Mouse (Mus musculus) lung, postnatal 0 days (tissue): ENCODE data around the gene Alk. TPM values are rescaled to one million over a fixed set of nuclear protein-coding genes. Genes with fewer than 3 reads are reported as not detected.

ENCODE experiments used
- ATAC-seq: fragments of 200-750 bp; cut with Nextera tagmentation; 2 replicates; pipeline ENCODE4 v1.8.0; 2017; ENCODE audit warnings: moderate library complexity
- DNase-seq: peaks from one replicate; pipeline ENCODE4 v3.0.0-alpha.2; 2016; ENCODE audit warnings: low spot score
- H3K27ac ChIP-seq: fragments of 300-500 bp; sonication (generic); 2 replicates; pipeline ENCODE4 v1.5.1; 2014; ENCODE audit warnings: antibody characterized with exemption, mild to moderate bottlenecking, low read length, mixed read lengths
- H3K27me3 ChIP-seq: fragments of 300-500 bp; sonication (generic); replicated peaks from 2 replicates; pipeline ENCODE4 v1.6.1; 2014; ENCODE audit warnings: low read length, mixed read lengths; ENCODE audit not compliant: insufficient read depth
- H3K36me3 ChIP-seq: fragments of 300-500 bp; sonication (generic); 2 replicates; pipeline ENCODE4 v1.6.1; 2014; ENCODE audit warnings: low read length, mixed read lengths; ENCODE audit not compliant: insufficient read depth
- H3K4me1 ChIP-seq: fragments of 300-500 bp; sonication (generic); 2 replicates; pipeline ENCODE4 v1.6.1; 2014; ENCODE audit warnings: antibody characterized with exemption, low read depth, low read length, mixed read lengths; ENCODE audit not compliant: insufficient read depth
- H3K4me2 ChIP-seq: fragments of 300-500 bp; sonication (generic); replicated peaks from 2 replicates; pipeline ENCODE4 v1.6.1; 2014; ENCODE audit warnings: low read depth, mild to moderate bottlenecking, low read length, moderate library complexity, mixed read lengths
- H3K4me3 ChIP-seq: fragments of 300-500 bp; sonication (generic); 2 replicates; pipeline ENCODE4 v1.5.1; 2014; ENCODE audit warnings: low read depth, low read length
- H3K9ac ChIP-seq: fragments of 300-500 bp; sonication (generic); replicated peaks from 2 replicates; pipeline ENCODE4 v1.6.1; 2014; ENCODE audit warnings: low read depth, mild to moderate bottlenecking
- H3K9me3 ChIP-seq: fragments of 300-500 bp; sonication (generic); 2 replicates; pipeline ENCODE4 v1.6.1; 2016; ENCODE audit warnings: low read length, mixed read lengths
- CTCF ChIP-seq: IDR thresholded peaks from 2 replicates; pipeline ENCODE4 v1.5.1; 2016; ENCODE audit warnings: antibody characterized with exemption, mild to moderate bottlenecking
- EP300 ChIP-seq: IDR thresholded peaks from 2 replicates; pipeline ENCODE4 v1.6.1; 2016; ENCODE audit warnings: antibody characterized with exemption, mild to moderate bottlenecking, control low read depth
- WGBS: fragments of 180-500 bp; shearing (Covaris S2); extraction: QIAGEN DNeasy Blood & Tissue Kit; methylation state at CpG from one replicate; pipeline ENCODE4 v1.1.7; 2014; 5-methylcytosine and 5-hydroxymethylcytosine counted together
- polyA plus RNA-seq: library from polyadenylated mRNA; unstranded; fragments of >200 nt; fragmentation: Nextera tagmentation; extraction: Ambion mirVana; gene quantifications from 2 replicates; pipeline ENCODE4 v1.2.1, GENCODE M21; 2015

The Alk gene
- polyA plus RNA-seq, 1 experiment from 2014 or later = not detected

DNA sequence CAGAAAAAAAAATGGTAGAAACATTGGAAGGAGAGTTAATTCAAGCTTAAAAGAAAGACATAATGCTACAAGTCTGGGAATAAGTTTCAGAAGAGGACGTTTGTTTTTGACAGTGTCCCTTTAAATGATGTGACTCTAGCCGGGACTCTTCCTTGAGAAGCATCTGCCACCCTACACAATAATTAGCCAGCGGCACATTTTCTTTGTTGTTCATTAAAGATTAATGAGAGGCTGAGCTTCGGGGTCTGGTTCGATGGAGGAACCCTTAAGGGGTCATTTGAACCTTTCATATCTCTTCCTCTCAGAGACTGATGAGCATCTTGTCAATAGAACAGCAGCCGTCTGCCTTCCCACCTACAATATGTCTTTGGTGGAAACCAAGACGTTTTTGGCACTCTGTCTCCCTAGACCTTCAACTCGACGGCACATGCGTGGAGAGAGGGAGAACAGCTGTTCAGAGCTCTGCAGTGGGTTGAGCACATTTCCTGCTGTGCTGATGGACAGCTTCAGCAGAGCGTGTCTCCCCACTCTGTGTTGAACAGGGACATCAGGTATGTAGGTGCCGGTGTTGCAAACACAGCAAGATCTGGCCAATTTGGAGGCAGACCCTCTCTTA, 528.0 kb downstream of the Alk start:
- TF ChIP-seq EP300 = no peak
- no peak for TF ChIP-seq CTCF

DNA sequence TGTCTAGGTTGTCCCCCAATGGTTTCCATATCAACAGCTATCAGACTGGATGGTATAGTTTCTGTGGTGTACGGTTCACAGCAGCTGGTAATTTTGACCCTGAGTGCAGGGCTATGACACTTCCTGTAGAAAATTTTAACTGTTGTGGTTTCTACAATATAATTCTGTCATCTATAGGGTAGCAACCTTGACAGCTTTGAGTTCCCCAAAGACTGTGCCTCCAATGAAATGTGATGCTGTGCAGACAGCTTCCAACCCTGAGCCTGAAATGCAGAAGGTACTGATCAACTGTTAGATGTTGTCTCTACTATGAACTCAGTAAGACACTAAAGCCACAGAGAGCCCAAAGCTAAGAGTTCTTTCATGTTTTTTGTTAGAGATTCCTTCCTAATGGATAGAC, 532.6 kb downstream of the Alk start:
- Histone ChIP-seq H3K9ac (no peak overlapping the region), H3K4me2 (no peak overlapping the region), H3K36me3 (no peaks in the 10 kb centered on the region), H3K27me3 (no peaks in the 10 kb centered on the region), H3K4me1 (no peaks in the 10 kb centered on the region), H3K27ac (no peak overlapping the region), H3K4me3 (no peak overlapping the region), H3K9me3 (no peaks in the 10 kb centered on the region)
- DNase-seq (no peak), ATAC-seq (no peak)
- no peak for TF ChIP-seq EP300
- TF ChIP-seq CTCF = no peak
- 53% methylated on average over 1 of the region's 1 CpGs for WGBS

More for the DNA sequence above, 528.0 kb downstream of the Alk start:
- no peaks in the 10 kb centered on the region for H3K27me3 ChIP-seq
- peak; percentile 46 for DNase-seq
- H3K9me3 ChIP-seq = no peaks in the 10 kb centered on the region
- H3K9ac ChIP-seq = no peak overlapping the region
- no peak overlapping the region for H3K27ac ChIP-seq
- H3K36me3 ChIP-seq = no peaks in the 10 kb centered on the region
- WGBS = 5% methylated on average over 12 of the region's 12 CpGs
- H3K4me3 ChIP-seq = no peak overlapping the region
- no peak for ATAC-seq
- no peak overlapping the region for H3K4me2 ChIP-seq
- H3K4me1 ChIP-seq = no peaks in the 10 kb centered on the region

DNA sequence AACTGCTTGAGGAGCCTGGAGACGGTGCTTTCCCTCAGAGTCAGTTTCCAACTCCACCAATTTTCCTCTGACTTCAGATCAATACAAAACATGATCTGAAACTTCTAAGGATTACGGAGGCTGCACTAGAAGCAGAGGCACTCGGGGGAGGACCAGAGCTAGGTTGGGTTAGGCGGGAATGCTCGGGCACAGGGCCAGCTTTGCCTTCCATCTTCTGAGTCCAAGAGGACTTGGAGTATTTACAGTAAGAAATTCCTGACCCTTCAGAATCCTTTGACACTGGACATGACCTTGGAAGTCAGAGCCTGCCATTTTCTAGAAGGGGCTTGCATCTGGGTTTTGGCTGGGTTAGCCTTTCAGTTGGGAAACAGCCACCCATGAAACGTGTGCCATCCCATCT, 536.3 kb downstream of the Alk start:
- TF ChIP-seq CTCF = no peak
- TF ChIP-seq EP300 = no peak
- Histone ChIP-seq H3K4me3 (no peak overlapping the region), H3K9ac (no peak overlapping the region), H3K27ac (no peak overlapping the region), H3K4me1 (no peaks in the 10 kb centered on the region), H3K36me3 (no peaks in the 10 kb centered on the region), H3K4me2 (no peak overlapping the region), H3K9me3 (no peaks in the 10 kb centered on the region), H3K27me3 (no peaks in the 10 kb centered on the region)
- WGBS = 27% methylated on average over 6 of the region's 6 CpGs
- peak; percentile 22 for DNase-seq
- no peak for ATAC-seq

DNA sequence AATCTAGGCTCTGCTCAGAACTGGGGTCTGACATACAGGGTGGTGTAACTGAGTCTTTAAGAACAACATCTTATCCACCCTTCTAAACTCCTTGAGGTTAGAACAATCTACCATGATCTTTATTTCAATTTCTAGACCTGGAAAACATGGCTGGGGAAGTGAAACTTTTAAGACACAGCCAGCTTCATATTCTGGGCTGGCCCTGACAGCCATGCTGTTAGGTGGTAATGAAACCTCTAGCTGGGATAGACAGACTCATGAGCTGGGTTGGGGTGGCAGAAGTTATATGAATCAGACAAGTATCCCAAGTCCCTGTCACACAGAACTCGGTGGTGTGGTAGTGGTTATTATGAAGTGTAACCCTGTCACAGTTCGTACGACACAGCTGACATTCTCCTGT, 541.4 kb downstream of the Alk start:
- 90% methylated on average over 3 of the region's 3 CpGs for WGBS
- Histone ChIP-seq H3K27me3 (no peaks in the 10 kb centered on the region), H3K4me1 (no peaks in the 10 kb centered on the region), H3K27ac (no peak overlapping the region), H3K9me3 (no peaks in the 10 kb centered on the region), H3K36me3 (no peaks in the 10 kb centered on the region), H3K4me3 (no peak overlapping the region), H3K4me2 (no peak overlapping the region), H3K9ac (no peak overlapping the region)
- no peak for DNase-seq
- no peak for ATAC-seq
- TF ChIP-seq CTCF (no peak), EP300 (no peak)

DNA sequence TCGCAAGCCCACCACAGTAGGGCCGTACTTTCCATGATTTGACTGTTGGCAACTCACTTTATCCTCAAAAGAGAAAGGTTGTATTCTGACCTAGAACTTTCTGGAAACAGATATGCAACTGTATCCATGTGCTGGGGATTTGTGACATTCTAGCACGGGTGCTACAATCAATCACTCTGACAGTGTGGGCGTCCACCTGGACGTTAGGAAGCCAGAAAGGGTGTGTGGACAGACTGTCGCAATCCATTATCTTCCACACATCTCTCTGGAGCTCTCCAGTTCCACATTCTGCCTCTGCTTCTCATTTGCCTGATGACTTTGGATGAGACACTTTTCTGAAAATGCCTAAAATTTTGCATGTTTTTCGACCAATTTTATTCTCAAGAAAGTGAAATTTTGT, 545.1 kb downstream of the Alk start:
- no peak overlapping the region for H3K4me2 ChIP-seq
- 47% methylated on average over 7 of the region's 7 CpGs for WGBS
- H3K27me3 ChIP-seq = no peaks in the 10 kb centered on the region
- H3K4me3 ChIP-seq = no peak overlapping the region
- H3K4me1 ChIP-seq = no peaks in the 10 kb centered on the region
- no peaks in the 10 kb centered on the region for H3K9me3 ChIP-seq
- TF ChIP-seq CTCF (no peak), EP300 (no peak)
- ATAC-seq (no peak), DNase-seq (no peak)
- H3K36me3 ChIP-seq = no peaks in the 10 kb centered on the region
- H3K9ac ChIP-seq = no peak overlapping the region
- H3K27ac ChIP-seq = no peak overlapping the region

DNA sequence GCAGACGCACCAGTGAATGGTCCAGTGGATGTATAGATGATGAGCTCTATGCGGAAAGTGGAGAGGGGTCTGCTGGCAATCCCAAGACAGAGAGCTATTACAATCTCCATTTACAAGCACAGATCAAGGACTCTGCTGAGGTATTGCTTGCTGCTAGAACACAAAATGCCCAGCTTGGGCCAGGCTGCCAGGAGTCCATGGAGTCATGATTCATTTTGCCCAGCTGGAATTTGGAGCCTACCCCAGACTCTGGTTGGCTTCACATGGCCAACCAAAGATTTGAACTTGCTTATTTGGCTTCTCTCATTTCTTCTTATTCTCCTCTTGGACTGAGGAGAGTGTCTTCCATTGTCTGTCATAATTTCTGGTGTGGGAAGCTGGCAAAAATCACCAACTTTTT, 558.8 kb downstream of the Alk start:
- H3K9me3 ChIP-seq = no peaks in the 10 kb centered on the region
- DNase-seq (no peak), ATAC-seq (no peak)
- no peak overlapping the region for H3K27ac ChIP-seq
- TF ChIP-seq EP300 (no peak), CTCF (no peak)
- H3K9ac ChIP-seq = no peak overlapping the region
- H3K27me3 ChIP-seq = no peaks in the 10 kb centered on the region
- H3K4me2 ChIP-seq = no peak overlapping the region
- no peaks in the 10 kb centered on the region for H3K4me1 ChIP-seq
- no peak overlapping the region for H3K4me3 ChIP-seq
- no peaks in the 10 kb centered on the region for H3K36me3 ChIP-seq
- 91% methylated on average over 2 of the region's 2 CpGs for WGBS
